Mouse (Mus musculus) cerebellum, postnatal 36 days (tissue): ENCODE data around the gene Ubtd1.

Experiments used
- DNase-seq, 2 experiments: peaks; one replicate each; pipeline ENCODE4 v3.0.0; 2021 to 2022; ENCODE audit warnings: mixed read lengths in 2 of 2

Ubtd1 gene

GRCm38 (mm10) chr19:42031112-42031511, 49.5 kb downstream of the Ubtd1 start:
- DNase-seq: no peak

- DNase-seq: peak; percentile 26 to 36
These were observed 52.0 kb downstream of the Ubtd1 start for GRCm38 (mm10) chr19:42033611-42034010.

- peak in 1 of 2 experiments; percentile 21 for DNase-seq
These were observed 52.7 kb downstream of the Ubtd1 start for GRCm38 (mm10) chr19:42034146-42034775.

GRCm38 (mm10) chr19:42034881-42035455, 53.4 kb downstream of the Ubtd1 start:
- DNase-seq: no peak

- peak; percentile 87 to 91 for DNase-seq
These were observed 54.1 kb downstream of the Ubtd1 start, which contains the start of gene Ankrd2 for GRCm38 (mm10) chr19:42035456-42036248. Gene Ankrd2, plus strand, starts transcription at chr19:42036000.

GRCm38 (mm10) chr19:42036357-42036756, 54.8 kb downstream of the Ubtd1 start:
- no peak for DNase-seq

- DNase-seq: no peak
These were observed 55.7 kb downstream of the Ubtd1 start for GRCm38 (mm10) chr19:42037167-42037702.

- no peak for DNase-seq
These were observed 56.7 kb downstream of the Ubtd1 start for GRCm38 (mm10) chr19:42038310-42038709.

GRCm38 (mm10) chr19:42043988-42044387, 62.4 kb downstream of the Ubtd1 start:
- DNase-seq: no peak

- peak; percentile 50 to 60 for DNase-seq
These were observed 63.9 kb downstream of the Ubtd1 start, which contains the start of gene Hoga1 for GRCm38 (mm10) chr19:42045269-42046102. Gene Hoga1, plus strand, starts transcription at chr19:42045610.

GRCm38 (mm10) chr19:42050251-42050650, 68.7 kb downstream of the Ubtd1 start:
- DNase-seq: no peak

GRCm38 (mm10) chr19:42051351-42051750, 69.8 kb downstream of the Ubtd1 start:
- DNase-seq: no peak

- no peak for DNase-seq
These were observed 70.4 kb downstream of the Ubtd1 start, which contains the start of gene 4933411K16Rik for GRCm38 (mm10) chr19:42051948-42052347. Gene 4933411K16Rik, plus strand, starts transcription at chr19:42052248.

- DNase-seq: no peak
These were observed 72.7 kb downstream of the Ubtd1 start for GRCm38 (mm10) chr19:42054255-42054654.

GRCm38 (mm10) chr19:42055881-42056280, 74.3 kb downstream of the Ubtd1 start:
- DNase-seq: no peak

GRCm38 (mm10) chr19:42056719-42057409, 75.3 kb downstream of the Ubtd1 start:
- DNase-seq: no peak

GRCm38 (mm10) chr19:42058426-42058825, 76.9 kb downstream of the Ubtd1 start:
- DNase-seq: no peak

GRCm38 (mm10) chr19:42061443-42061842, 79.9 kb downstream of the Ubtd1 start:
- no peak for DNase-seq

- DNase-seq: no peak
These were observed 87.1 kb downstream of the Ubtd1 start for GRCm38 (mm10) chr19:42068441-42069240.

GRCm38 (mm10) chr19:42069241-42069525, 87.6 kb downstream of the Ubtd1 start:
- DNase-seq: peak; percentile 31 to 36

GRCm38 (mm10) chr19:42071221-42071620, 89.7 kb downstream of the Ubtd1 start:
- no peak for DNase-seq
